In genomic region chr12:84361555-84362489, GRCm38 (mm10) we compare ENCODE assay signal across 7 mouse cellular contexts. TPM values are rescaled to one million over a fixed set of nuclear protein-coding genes. Genes with fewer than 3 reads are reported as not detected.
DNase-seq lines count a peak whose midpoint lies in the region; ATAC-seq lines count a peak whose summit lies in the region.

Gene Coq6 (plus strand): TSS chr12:84361657.
Gene Fam161b (minus strand): TSS chr12:84361833.

- no peaks in the 10 kb centered on the region for H3K9me3 ChIP-seq in intestine, embryonic 15.5 days
- H3K9me3 ChIP-seq in midbrain, embryonic 10.5 days (replicated peaks) = no peaks in the 10 kb centered on the region

- peak; percentile 95 for DNase-seq in adrenal gland, adult 2 months
- peak; percentile 92 for DNase-seq in embryo, embryonic 11.5 days (ENCODE audit: low read depth, low spot score)
- peak; percentile 82 to 92 for DNase-seq in gastrocnemius, postnatal 36 days
- peak; percentile 96 to 99 for DNase-seq in left cerebral cortex, postnatal 25 days (ENCODE audit: low spot score in 2 of 2)
- DNase-seq in midbrain, embryonic 10.5 days (ENCODE audit: low spot score) = peak; percentile 93
- DNase-seq in right cerebral cortex, postnatal 4 days = peak; percentile 94

- whole genome bisulfite sequencing in intestine, embryonic 15.5 days = under 1% methylated on average over 51 of the region's 51 CpGs
- WGBS in midbrain, embryonic 10.5 days = under 1% methylated on average over 51 of the region's 51 CpGs

- H3K4me3 ChIP-seq in intestine, embryonic 15.5 days (replicated peaks) = peak within 1 kb of the TSS; percentile 99
- H3K4me3 ChIP-seq in midbrain, embryonic 10.5 days = peak within 1 kb of the TSS; percentile 99

- peaks cover 9% of the 10 kb centered on the region for H3K4me1 ChIP-seq in intestine, embryonic 15.5 days (replicated peaks)
- peaks cover 28% of the 10 kb centered on the region for H3K4me1 ChIP-seq in midbrain, embryonic 10.5 days

- H3K27me3 ChIP-seq in intestine, embryonic 15.5 days (replicated peaks) = no peaks in the 10 kb centered on the region
- no peaks in the 10 kb centered on the region for H3K27me3 ChIP-seq in midbrain, embryonic 10.5 days (ENCODE audit: low read depth, poor library complexity, severe bottlenecking)

- H3K27ac ChIP-seq in intestine, embryonic 15.5 days = peak within 1 kb of the TSS; percentile 51; the same call in 1 of the 2 replicates
- H3K27ac ChIP-seq in midbrain, embryonic 10.5 days (replicated peaks) = peak within 1 kb of the TSS; percentile 88

- peak within 1 kb of the TSS; percentile 95 for H3K9ac ChIP-seq in intestine, embryonic 15.5 days

- intact Hi-C loops in gastrocnemius, postnatal 36 days (cut with DNase I) = no loop called here
- intact Hi-C loops in left cerebral cortex, postnatal 25 days (cut with DNase I) = loop anchor here (5.0 kb wide), 1 partner anchor 45 kb away; the partner anchor contains the start of genes Bbof1 and Entpd5

- peak; percentile 99 for ATAC-seq in intestine, embryonic 15.5 days

- peak within 1 kb of the TSS; percentile 73 for H3K4me2 ChIP-seq in intestine, embryonic 15.5 days (replicated peaks)

- peaks cover under 1% of the 10 kb centered on the region; the same call in 1 of the 2 replicates for H3K36me3 ChIP-seq in intestine, embryonic 15.5 days
- peaks cover 8% of the 10 kb centered on the region for H3K36me3 ChIP-seq in midbrain, embryonic 10.5 days

RNA-seq across cellular contexts. Expression of gene Coq6, which starts in this region (rescaled TPM):
- 10 to 100 TPM; 57.3 to 59.7 TPM for total RNA-seq in adrenal gland, adult 2 months (2021)
- polyA plus RNA-seq in adrenal gland, adult 2 months (2012; rRNA removed) = 65.9 and 78.5 TPM in 2 replicates
- total RNA-seq in gastrocnemius, postnatal 36 days (2021) = 10 to 100 TPM; 24.8 to 25.0 TPM
- 47.5 and 53.8 TPM in 2 replicates for polyA plus RNA-seq in intestine, embryonic 15.5 days (2015; fragmentation: Nextera tagmentation; extraction: Ambion mirVana)
- 10 to 100 TPM; 22.2 to 23.1 TPM for total RNA-seq in left cerebral cortex, postnatal 25 days (2021)
- 47.6 and 49.9 TPM in 2 replicates for polyA plus RNA-seq in midbrain, embryonic 10.5 days (2016; fragmentation: Nextera tagmentation; extraction: Ambion mirVana)

RNA-seq across cellular contexts. Expression of gene Fam161b, which starts in this region (rescaled TPM):
- 1 to 10 TPM; 2.0 to 2.3 TPM for total RNA-seq in adrenal gland, adult 2 months (2021)
- polyA plus RNA-seq in adrenal gland, adult 2 months (2012; rRNA removed) = 0.87 and 0.99 TPM in 2 replicates
- total RNA-seq in gastrocnemius, postnatal 36 days (2021) = 1 to 10 TPM in 1 of 2 experiments, under 1 TPM in 1; 0.54 to 1.1 TPM
- 2.4 and 2.6 TPM in 2 replicates for polyA plus RNA-seq in intestine, embryonic 15.5 days (2015; fragmentation: Nextera tagmentation; extraction: Ambion mirVana)
- total RNA-seq in left cerebral cortex, postnatal 25 days (2021) = 10 to 100 TPM; 11.3 to 11.6 TPM
- 5.9 and 8.0 TPM in 2 replicates for polyA plus RNA-seq in midbrain, embryonic 10.5 days (2016; fragmentation: Nextera tagmentation; extraction: Ambion mirVana)

Comparison
In these comparisons a context has a peak if more than half of its experiments do, and no peak if none do; other contexts are left out.
1. Peak in every context shown above with its lines: DNase-seq, ATAC-seq, H3K4me3 ChIP-seq and H3K27ac ChIP-seq.